Mouse (Mus musculus): ENCODE results near the gene Notch3.

Gene Notch3

DNA sequence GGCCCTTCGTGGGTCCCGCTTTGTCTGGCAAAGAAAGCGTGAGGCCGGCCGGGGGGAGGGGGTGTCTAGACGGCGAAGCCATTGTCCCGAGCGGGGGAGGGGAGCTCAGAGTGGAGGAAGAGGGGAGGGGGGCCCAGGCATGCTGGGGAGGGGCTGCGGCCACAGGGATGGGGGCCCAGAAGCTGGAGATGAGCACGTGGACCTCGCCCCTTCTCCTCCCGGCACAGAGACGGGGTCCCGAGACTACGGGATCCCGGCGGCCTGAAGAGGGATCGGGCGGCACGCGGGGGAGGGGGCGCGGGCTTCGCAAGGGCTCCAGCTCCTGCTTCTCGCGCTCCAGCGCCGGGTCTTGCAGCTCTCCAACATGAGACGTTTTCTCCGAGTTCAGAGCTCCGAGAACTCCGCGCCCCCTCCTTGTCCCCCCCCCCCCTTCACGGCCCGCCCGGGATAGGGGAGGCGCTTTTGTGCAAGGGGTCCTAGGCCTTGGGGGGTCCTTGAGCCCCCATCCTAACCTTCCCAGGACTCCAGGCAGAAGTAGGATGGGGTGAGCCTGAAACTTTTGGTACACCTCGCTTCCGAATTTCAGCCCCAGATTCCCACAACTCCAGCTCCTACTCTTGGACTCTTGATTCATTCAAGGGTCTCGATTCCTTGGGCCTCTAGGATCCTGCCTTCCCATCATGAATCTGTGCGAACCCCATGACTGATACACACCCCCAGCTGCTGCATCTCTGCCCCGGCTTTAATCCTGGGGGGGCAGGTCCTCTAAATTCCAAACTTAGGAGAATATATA, 653 bp downstream of the Notch3 start:
- DNase-seq (ENCODE audit: low spot score in 2 of 2): no peak

DNA sequence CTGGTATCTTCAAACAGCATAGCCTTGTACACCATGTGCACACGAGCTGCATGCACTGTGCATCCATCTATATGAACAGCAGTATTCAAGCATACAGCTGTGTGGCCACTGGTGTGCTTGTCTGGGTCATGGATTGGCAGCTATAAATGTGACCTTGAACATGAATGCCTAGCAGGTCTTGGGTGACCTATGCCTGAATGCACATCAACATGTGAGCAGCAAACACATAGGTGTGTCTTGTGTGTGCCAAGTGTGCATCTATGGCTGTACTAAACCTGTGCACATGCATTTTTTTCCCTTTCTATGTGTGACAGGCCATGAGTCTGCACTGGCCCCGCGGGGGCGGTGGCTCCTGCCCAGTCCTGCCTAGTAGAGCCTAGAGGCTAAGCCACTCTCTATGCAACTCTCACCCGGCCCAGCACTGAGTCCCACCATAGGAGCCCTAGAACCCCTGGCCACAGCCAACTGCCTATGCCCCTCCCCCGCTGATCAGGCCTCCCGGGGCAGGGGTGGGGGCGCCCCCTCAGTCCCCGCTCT, 1.3 kb downstream of the Notch3 start:
- no peak for DNase-seq (ENCODE audit: low spot score in 2 of 2)

DNA sequence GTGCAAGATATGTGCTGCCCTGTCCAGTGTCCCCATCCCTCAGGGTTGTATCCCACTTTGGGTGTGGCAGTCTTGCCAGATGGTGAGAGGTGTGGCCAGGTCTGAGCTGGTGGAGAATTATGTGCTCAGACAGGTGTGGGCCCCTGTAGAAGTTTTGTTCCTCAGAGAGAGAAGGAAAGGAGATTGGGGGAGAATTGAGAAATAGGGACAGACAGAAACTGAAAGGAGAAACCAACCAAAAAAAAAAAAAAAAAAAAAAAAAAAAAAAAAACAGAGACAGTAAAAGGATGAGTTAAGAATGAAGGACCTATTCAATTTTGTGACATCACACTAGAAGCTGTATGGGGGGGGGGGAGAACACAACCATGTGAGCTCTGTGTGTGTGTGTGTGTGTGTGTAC, 1.9 kb downstream of the Notch3 start:
- no peak for DNase-seq (ENCODE audit: low spot score in 2 of 2)

DNA sequence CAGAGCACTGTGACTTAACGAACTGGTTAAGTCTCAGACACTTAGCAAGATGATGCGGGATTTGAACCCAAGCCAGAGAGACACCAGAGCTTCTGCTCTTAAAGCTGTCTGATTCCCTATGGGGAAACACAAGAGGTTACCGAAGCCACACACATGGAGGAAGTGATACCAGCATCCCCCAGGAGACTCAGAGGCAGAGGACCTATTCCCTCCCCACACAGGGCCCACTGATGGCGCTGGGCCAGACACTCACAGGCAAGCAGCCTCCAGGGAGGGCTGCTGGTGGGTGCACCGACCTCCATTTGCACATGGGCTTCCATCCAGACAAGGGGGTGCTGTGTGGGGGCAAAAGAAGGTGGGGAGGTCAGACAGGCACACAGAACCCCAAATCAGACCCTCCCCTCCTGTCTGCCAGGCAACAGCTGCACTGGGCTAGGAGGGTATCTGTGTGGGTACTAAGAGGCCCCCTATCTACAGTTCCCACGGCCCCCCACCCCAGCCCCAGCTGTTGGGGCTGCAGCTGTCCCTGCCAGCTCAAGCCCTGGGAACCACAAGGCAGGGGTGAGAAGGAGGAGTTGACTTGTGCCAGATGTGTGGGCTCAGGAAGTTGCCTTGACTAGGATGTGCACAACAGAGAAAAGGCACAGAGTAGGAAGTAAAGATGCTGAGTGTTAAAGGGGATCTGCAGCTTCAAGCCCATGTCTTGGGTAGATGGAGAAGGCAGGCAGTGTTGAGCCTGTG, 2.6 kb downstream of the Notch3 start:
- no peak for DNase-seq (ENCODE audit: low spot score in 2 of 2)

DNA sequence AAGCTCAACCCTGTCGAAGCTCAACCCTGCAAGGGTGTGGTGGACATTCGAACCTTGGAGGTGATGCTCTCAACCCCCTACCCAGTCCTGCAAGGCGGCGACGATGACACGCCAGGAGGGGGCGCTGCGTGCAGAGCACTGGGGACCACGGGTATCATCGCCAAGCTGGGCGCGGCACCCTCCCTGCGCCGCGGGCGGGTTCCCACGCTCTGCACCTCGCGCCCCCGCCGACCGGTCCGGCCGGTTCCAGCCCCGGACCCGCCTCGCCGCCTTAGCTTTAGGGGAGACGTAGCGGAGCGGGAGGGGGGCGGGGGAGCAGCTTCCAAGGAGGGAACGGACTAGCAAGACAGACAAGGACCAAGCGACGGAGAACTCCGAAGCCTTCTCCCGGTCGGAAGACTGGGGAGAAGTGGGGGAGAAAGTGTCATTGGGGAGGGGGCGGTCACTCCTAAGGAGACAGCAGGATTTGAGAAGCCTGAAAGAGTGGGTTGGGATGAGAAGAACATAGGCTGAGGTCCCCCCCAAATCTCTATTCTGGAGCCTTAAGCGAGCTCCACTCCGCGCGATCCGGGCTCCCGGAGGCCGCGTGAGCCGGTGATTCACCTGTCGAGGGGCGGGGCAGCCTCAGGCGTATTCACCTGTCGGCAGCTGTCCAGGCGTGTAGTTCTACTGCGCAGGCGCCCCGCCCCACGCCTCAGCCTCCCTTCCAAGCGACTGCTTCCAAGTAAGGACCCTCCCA, 4.4 kb downstream of the Notch3 start:
- peak; percentile 47 to 52 for DNase-seq (ENCODE audit: low spot score in 2 of 2)

DNA sequence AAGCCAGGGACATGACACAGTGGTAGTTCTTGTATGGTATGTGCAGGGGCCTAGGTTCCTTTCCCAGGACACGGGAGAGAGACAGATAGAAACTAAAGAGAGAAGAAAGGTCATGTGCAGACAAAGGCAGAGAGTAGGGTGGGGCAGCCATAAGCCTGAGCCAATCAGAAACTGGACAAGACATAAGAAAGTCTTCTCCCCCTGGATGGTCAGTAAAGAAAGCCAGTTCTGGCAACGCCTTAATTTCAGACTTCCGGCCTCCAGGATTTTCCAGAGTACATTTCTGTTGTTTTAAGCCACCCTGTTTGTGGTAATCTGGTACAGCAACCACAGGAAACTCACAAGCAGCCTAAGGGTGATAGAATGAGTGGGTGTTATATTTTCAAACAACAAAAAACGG, 5.8 kb downstream of the Notch3 start:
- DNase-seq (ENCODE audit: low spot score in 2 of 2): no peak

DNA sequence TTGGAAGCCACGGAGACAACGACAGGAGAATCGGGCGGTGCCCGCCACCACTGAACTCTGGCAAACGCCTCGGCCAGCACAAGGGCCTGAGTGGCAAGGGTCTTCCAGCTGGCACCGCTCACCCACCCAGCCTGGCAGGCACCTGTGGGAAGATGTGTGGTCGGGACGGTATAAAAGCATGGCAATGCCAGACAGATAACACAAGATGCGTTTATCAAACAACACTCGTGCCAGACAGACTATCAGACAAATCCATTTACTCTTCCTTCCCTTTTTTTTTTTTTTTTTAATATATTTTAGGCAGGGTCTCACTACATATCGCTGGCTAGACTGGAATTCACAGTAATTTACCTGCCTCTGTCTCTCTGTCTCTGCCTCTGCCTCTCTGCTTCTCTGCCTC, 7.8 kb downstream of the Notch3 start:
- DNase-seq (ENCODE audit: low spot score in 2 of 2): no peak

DNA sequence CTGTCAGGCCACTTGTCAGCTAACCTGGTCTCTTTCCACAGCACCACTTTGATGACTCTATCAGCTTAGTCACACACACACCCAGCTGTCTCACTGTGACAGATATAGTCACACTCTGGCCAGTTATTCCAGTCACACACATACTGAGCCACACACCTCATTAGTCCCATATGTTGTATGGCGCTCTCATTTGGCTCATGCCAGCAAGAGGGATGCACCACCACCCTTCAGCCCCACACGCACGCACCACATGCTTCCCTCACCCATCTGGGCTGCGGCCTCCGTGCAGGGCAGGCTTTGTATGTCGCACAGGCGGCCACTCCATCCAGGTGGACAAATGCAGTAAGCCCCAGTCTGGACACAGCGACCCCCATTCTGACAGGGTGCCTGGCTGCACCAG, 19.9 kb downstream of the Notch3 start:
- peak; percentile 31 to 32 for DNase-seq (ENCODE audit: low spot score in 2 of 2)

DNA sequence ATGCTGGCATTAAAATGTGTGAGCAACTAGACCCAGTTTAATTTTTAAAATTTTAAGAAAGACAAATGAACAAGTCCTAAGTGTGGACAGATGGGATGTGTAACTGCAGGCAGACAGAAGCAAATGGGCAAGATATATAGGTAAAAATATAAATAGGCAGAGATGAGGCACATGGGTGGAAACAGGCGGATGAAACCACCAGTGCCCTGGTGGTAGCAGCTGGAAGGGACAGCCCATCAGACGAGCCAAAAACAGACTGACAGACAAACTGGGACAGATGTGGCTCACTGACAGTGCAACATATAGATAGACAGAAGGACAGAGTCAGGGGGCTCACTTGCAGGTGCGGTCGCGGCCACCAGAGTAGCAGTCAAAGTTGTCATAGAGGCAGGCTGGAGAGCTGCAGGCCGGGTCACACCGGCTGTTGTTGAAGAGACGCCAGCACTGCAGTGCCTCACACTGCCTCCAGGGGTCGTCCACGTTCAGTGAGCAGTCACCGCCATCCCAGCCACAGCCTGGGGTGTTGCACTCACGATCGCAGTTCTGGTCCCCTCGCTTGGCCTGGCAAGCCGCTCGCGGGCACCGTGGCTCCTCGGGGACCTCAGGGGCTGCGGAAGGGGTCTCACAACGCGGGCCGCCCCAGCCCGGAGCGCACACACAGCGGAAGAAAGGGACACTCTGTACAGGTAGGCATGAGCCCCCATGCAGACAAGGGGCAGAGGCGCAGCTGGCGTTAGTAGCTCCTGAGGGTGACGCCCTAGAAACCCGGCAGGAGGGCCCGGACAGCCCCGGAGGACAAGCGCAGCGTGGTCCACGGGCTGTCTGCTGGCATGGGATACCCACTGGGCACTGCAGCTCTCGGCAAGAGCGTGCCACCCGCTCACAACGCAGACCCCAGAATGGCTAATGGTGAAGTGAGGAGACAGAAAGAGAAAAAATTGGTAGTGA, 23.5 kb downstream of the Notch3 start:
- peak; percentile 82 to 84 for DNase-seq (ENCODE audit: low spot score in 2 of 2)

DNA sequence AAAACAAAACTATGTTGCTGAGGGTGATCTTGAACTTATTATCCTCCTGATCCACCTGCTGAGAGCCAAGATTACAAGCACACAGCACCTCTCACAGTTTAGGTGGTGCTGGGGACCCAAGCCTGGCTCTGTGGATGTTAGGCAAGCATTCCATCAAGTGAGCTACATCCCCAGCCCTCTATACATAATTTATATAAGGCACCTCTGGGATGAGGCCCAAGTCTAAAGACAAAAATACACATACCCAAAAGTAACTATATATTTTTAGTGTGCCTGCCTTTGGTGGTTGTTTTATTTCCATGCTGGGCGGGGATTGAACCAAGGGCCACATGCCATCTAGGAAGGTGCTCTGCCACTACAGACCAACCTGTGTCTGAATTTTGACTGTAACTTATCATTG, 24.4 kb downstream of the Notch3 start:
- DNase-seq (ENCODE audit: low spot score in 2 of 2): no peak

DNA sequence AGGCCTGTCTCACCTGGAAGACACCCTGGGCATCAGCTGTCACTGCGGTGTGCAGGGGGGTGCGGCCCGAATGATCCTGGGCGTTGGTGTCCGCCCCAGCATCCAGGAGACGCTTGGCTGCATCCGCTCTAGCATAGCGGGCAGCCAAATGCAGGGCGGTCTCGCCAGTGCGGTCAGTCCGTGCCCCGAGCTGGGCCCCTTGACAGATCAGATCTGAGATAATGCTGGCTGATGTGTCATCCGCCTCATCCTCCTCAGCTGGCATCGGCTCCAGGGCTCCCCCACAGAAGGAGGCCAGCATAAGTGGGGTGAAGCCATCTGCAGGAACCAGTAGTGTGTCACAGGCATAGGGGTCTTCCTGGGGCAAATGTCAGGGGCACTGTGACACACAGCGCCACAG, 33.3 kb downstream of the Notch3 start:
- no peak for DNase-seq (ENCODE audit: low spot score in 2 of 2)

DNA sequence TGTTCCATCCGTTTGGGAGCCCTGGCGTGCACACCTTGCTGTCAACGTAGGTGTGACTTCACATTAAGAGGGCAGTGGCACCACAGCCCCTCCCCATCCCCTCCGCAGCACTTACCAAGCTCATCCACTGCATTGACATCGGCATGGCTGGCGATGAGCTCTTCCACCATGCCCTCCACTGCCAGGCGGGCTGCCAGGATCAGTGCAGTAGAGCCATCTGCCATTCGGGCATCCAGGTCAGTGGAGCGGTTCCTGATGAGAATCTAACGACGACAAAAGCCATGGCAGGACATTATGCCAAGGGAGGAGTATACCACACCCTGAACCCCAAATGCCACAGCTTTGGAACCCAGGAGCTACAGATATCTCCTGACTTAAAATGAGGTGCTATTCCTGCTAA, 34.6 kb downstream of the Notch3 start:
- DNase-seq (ENCODE audit: low spot score in 2 of 2): no peak

DNA sequence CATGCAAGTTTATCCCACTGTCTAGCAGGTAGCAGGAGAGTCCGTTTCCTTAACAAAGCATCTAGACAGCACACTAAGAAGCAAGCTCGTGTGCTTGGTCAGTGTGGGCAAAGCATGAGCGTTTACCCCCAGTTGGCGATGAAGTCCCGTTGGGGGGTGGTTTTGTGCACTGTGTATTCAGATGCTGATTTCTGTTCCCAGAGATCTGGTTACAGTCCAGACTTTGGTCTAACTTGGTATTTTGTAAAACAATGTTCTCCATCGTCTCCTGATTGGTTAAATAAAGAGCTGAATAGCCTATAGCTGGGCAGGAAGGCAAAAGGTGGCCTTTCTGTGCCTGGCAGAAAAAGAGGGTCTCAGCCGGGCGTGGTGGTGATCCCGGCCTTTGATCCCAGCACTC, 36.1 kb downstream of the Notch3 start:
- DNase-seq (ENCODE audit: low spot score in 2 of 2): no peak

DNA sequence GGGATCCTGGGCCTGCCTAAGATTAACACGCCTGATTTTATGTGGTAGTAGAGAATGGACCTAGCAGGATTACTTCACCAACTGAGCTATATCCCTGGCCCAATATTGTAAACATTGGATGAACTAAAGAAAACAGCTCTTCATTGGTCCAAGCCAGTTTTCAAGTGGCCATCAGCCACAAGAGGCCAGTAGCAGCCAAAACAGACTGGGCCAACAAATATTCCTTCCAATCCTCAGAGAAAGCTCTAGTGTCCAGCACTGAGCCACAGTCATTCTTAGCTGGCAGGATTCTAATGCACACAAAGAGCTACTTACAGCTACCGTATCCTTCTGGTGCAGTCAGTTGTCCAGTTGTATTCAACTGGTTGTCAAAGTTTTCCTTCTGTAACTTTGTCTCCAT, 39.5 kb downstream of the Notch3 start:
- no peak for DNase-seq (ENCODE audit: low spot score in 2 of 2)

DNA sequence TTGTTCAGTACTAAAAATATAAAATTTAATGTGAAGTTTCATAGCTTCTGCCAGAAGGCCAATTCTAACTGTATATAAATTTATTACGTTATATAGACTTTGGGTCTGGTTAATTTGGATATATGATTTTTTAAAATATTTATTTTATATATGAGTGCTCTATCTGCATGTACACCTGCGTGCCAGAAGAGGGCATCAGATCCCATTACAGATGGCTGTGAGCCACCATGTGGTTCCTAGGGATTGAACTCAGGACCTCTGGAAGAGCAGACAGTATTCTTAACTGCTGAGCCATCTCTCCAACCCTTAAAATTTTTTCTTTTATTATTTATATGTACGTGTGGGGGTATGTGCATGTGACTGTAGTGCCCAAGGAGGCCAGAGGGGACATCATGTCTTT, 41.2 kb downstream of the Notch3 start:
- no peak for DNase-seq (ENCODE audit: low spot score in 2 of 2)

DNA sequence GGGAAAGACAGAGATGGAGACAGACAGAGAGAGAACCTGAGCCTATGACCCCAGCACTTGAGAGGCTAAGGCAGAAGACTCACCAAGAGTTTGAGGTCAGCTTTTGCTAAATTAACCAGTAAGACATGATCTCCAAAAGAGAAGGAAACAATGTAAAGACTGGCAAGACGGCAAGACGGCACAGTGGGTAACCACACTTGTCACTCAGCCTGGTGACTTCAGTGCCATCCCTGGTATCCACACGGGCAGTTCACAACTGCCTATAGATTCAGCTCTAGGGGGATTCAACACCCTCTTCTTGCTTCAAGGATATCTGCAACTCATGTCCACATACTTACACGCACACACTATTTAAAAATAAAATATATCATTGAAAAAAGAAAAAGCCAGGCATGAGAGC, 43.1 kb downstream of the Notch3 start:
- no peak for DNase-seq (ENCODE audit: low spot score in 2 of 2)

DNA sequence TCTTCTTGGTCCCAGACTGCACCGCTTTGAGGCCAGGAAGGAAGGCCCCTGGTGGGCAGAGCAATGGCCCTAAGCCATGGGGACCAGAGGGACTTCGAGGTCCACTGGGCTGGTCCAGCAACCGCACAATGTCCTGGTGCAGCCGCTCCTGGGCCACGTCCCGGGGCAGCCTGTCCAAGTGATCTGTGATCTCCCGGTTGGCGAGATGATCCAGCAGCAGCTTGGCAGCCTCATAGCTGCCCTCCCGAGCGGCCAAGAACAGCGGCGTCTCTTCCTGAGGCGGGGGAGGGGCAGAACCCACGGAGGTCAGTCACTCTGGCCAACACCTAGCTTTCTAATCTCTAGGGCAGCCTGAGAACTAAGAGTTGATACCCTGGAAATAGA, 44.1 kb downstream of the Notch3 start:
- no peak for DNase-seq (ENCODE audit: low spot score in 2 of 2)

DNA sequence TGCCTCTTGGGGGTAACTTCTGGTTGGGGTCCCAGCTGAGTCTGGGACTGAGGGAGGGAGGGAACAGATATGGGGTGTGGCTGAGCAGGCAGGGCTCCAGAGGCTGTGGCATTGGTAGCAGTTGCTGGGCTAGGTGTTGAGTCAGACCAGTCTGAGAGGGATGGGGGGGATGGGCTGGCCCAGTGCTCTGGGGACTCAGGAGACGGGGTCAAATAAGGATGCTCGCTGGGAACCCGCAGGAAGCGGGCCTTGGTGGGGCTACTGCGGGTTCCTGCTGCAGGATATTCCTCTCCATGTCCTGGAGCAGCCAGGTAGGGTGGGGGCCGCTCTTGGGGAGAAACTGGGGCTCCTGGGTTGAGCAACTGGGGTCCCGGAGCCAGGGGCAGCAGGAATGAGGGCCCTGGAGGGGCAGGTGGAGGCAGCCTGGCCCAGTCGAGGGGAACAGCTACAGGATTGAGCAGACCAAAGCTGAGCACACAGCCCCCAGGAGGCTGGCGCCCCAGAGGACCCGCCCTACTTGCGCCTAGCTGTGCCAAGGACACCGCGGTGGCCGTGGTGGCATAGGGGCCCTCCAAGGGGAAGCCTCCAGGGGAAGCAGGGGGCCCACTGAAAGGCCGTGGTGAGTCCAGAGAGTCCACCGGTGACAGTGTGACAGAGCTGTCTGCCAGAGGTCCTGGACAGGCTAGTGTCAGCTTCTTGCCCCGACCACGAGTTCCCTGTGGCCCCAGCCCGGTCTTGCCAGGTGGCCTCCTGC, 44.6 kb downstream of the Notch3 start:
- no peak for DNase-seq (ENCODE audit: low spot score in 2 of 2)

DNA sequence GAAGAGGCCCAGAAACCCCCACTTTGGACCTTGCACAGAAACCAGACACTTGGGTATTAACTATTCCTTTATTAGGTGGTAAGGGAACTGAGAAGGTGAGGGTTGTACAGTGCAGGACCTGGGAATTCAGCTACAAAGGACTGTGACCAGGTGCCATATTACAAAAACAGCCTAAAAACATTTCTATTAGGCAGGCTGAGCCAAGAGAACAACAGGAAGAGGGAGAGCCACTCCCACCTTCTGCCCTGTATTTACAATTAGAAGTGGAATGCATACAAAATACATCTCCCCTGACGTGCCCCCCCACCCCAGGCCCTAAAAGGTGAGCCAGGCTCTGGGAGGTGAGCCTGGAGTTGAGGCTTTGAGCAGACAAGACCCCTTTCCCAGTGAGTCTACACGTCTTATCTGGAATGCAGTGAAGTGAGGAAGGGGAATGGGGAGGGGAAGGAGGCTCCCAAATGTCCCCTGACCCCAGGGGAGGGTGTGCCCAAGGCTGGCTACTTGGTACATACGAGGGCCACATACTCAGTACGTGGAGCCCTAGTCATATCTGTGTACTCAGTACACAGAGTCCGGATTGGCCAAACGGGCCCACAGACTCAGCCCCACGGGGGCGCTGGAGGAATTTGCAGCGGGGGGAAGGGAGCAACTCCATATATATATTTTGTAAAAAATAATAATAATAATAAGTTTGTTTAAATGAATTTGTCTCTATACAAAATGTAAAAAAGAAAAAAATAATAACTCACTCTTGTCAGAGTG, 45.7 kb downstream of the Notch3 start:
- DNase-seq (ENCODE audit: low spot score in 2 of 2): no peak

DNA sequence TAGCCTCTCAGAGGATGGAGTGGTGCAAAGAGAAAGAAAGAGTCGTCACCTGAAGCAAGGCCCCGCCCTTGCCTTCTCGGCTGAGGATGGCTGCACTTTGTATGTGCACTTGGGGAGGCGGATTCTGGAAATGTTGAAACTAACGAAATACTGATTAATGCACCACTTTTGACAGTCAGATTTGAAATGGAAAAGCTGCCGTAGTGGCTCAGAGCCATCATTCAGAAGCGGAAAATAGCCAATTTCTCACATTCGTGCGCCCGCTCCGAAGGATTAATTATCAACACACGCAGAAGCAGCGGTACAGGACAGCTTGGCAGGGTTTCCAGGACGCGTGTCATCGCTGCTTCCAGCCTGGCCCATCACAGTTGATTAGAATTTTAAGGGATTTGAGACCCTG, 47.5 kb downstream of the Notch3 start:
- DNase-seq (ENCODE audit: low spot score in 2 of 2): peak; percentile 47 to 50

All from right cerebral cortex, adult 2 months (tissue).